Mouse (Mus musculus) spleen, postnatal 10 days (tissue): ENCODE results near the gene Btbd9.

ENCODE experiments used
- DNase-seq, 2 experiments: peaks; one replicate each; pipeline ENCODE4 v3.0.0; 2021 to 2022; ENCODE audit warnings: low spot score in 2 of 2

Gene Btbd9

GRCm38 (mm10) chr17:30454155-30454861 lies 122.0 kb downstream of the Btbd9 start:
- no peak for DNase-seq

GRCm38 (mm10) chr17:30453272-30453671 lies 123.0 kb downstream of the Btbd9 start:
- no peak for DNase-seq

GRCm38 (mm10) chr17:30452363-30452762 lies 123.9 kb downstream of the Btbd9 start:
- DNase-seq, result no peak

GRCm38 (mm10) chr17:30448562-30448961 lies 127.7 kb downstream of the Btbd9 start:
- DNase-seq, result no peak

DNA sequence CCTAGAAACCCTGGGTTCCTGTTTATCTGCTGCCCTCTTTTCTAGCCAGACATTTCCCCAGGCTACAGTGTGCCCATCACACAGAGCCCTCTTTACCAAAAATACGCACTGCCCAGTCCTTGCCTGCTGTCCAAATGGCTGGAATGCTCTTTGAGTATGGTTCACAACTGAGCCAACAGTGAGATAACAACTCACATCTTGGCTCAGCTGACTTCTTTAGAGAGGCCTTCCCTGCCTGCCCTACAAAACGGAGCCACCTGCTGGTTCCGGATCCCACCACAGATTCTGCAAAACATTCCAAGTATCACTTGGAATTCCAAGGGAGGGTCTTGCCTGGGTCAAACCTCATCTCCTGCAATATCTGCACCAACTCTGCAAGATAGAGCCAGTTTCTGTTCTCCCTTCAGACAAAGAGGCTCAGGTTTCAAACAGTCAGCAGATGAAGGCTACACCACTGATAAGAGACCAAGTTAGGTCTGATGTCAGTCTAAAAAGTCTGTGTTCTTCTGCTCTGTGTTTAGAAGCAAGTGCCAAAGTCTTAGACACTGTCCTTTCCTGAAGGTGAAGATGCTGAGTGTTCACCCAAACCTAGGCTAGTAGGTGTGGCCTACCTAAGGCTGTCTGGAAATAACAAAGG lies 130.4 kb downstream of the Btbd9 start:
- no peak for DNase-seq

GRCm38 (mm10) chr17:30439702-30440101 lies 136.6 kb downstream of the Btbd9 start:
- DNase-seq, result no peak

DNA sequence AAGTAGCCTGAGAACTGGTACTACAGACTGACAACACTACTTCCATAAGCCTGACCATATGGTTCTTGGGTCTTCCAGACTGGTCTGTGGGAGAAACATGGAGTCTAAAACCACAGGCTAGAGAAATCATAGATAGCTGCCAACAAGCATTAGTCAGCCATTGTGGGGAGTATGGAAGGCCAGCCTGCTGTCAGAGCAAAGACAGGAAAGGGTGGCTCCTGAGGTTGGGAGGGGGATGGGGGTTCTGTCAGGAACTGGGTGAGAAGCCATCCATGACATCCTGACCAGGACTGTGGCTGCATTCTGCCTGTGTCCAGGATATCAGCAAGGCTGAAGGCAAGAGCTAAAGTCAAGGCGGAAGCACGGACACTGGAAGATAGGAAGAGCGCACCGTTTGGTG lies 137.5 kb downstream of the Btbd9 start:
- DNase-seq, result no peak

DNA sequence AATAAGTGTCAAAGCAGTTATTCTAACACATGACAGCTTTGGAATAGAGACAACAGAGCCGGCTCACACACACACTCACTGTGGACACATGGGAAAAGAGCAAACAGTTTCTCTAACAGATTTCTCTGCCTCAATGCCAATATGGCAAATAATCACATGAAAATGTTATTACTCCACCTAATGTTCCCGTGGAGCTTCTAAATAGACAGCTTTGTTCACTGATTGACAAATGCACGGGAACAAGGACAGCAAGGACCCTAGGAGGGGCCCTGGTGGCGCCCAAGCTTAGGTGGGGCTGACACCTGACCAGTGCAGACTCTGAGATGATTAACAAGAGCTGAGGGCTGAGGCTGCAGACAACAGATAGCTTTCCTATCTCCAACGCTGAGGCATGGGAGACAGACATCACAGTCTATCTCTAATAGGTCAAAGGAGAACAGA lies 140.2 kb downstream of the Btbd9 start:
- DNase-seq, result no peak

DNA sequence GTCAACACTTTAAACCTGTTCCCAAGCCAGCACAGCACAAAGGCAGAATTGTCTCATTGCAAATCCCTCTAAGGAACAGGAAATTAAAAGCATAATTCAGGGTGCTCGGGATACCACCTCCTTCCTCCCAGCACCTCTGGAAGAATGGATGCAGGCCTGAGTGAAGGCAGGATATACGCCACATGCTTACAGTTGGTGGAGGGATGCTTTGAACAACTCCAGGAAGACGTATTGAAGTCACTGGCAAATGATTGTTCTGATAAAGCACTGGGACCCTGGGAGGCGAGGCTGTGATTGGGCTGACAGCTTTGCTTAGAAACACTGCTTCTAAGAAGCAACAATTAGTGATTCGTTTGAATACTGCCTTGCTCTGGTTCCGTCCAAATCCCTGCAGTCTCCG lies 140.8 kb downstream of the Btbd9 start:
- DNase-seq, result no peak

DNA sequence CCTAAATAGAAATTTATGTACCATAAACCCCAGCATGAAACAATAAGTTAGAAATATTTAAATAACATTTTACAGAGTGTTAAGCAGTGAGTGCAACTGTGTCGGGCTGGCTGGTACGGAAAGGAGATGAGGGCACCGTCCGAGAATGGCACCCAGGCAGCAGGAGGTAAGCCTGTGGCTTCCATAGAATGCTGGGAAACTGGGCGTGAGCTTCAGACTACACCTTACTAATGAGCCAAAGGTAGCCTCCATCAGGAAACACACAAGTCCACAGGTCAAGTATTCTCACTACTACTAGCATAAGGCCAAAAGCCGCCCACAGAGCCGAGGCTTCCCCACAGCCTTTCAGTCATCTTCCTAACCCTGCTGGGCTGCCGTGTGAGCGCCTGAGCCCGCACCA lies 144.2 kb downstream of the Btbd9 start:
- no peak for DNase-seq

- no peak for DNase-seq
Observed at GRCm38 (mm10) chr17:30430961-30431640, 145.2 kb downstream of the Btbd9 start.

DNA sequence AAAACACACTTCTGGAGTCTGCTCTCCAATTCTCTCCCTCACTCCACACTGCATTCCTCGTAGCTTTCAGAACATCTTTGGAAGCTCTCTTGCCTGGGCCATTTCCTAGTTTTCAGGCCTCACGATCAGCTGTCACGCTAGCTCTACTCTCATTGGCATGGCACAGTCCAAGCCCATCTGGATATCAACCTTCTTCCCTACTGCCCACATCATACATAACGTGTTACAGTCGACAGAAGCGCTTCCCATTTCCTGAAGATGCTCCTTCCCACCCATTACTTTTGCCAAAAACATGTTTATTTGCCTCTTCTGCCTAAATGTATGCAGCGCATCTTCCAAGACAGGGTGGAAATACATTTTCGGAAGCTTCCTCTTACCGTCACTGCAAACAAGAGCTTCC lies 147.6 kb downstream of the Btbd9 start:
- no peak for DNase-seq

GRCm38 (mm10) chr17:30423256-30423852 lies 152.9 kb downstream of the Btbd9 start:
- no peak for DNase-seq

DNA sequence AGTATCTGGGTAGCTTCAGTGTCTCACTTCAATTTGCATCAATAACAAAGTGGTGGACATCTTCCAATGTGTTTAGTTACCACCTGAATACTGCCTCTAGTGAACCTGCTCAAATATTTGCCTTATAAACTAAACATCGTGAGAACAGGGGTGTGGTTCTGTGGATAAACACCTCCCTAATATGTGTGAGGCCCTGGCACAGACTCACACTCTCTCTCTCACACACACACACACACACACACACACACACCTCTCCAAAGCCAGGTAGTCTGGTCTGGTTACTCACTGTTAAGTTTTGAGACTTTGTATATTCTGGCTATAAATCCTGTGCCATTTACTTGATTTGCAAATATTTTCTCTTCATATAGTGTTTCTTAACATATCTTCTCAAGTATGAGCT lies 154.0 kb downstream of the Btbd9 start:
- DNase-seq, result no peak

DNA sequence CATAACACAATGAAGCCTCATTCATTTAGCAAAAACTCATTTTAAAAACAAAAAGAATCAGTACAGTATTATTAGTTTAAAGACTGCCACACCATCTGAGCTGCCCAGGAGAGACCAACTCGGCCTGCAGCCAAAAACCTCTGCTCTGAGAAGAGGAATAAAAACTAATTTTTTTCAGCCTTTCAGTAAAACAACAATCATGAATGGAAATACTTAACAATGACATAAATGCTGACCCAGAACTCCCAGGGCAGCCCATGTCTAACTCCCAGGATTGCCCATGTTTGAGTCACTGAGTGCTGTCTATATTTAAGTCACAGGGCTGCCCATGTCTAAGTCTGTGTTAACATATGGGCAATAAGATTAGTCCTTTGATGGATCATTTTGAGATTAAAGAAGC lies 155.0 kb downstream of the Btbd9 start:
- no peak for DNase-seq

DNA sequence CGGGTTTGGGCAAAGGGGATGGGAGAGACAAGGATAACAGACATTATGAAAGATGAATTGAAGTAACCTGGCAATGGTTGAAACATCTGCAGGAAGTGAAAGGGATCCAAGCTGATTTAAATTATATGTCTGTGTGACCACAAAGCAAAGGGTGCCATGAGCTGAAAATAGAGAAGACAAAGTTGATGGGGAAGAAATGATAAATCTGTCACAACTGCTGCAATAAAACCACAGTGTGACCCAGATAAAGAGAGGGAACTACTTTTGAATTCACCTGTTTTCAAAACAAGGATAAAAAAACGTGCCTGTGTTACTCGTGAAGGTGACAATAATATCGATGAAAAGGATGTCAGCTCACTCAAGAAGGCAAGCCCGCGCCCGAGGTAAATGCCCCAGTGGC lies 156.8 kb downstream of the Btbd9 start:
- DNase-seq, result no peak

DNA sequence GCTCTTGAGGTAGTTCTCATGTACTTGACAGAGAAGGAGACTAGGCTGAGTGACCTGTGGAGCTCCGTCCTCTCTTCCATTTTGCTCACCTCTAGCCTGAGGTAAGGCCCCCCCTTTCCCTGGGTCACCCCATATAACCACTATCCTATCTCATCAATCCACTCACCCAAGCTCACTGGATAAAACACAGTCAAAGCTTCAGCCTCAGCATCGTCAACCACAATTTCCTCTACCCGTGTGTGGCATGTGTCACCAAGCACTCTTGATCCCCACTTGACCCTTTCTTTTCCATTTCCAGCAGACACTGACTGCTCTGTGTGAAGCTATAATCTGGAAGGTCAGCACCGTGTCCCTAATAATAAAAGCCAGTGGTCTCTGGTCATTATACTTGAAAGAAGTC lies 157.8 kb downstream of the Btbd9 start:
- no peak for DNase-seq

DNA sequence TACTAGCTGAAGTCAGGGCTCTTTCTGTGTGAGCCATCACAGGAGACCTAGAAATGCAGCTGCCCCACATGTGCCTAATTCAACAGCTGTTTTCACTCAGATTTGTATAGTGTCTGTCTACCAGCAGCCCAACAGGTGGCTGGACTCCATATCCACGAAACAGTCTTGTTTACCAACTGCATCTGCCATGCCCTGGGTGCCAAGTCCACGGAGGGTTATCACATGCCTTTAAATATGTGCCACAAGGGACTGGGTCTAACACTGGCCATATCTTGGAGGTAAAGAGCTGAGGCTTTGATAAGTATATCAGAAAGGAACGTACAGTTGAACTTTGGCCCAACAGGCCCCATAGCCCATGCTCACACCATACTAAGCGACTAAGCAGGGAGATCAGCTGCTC lies 159.2 kb downstream of the Btbd9 start:
- DNase-seq, result no peak

DNA sequence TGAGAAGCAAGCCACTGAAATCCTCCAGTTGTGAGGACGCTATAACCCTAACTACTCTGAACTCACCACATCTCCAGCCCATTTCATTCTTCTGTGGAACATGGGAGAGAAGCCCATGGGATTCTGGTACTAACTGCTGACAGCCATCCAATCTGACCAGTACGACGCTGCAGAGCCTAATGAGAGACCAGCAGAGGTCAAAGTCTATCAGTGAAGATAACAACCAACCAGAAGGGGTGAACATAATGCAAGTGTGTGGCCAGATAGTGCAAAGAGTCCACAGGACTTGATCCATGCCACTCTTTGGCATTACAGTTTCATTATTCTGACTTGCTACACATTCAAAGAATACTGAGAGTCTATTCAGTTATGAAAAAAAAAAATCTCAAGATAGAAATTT lies 160.6 kb downstream of the Btbd9 start:
- DNase-seq, result no peak

GRCm38 (mm10) chr17:30412991-30413390 lies 163.3 kb downstream of the Btbd9 start:
- no peak for DNase-seq

- DNase-seq, result no peak
Observed at GRCm38 (mm10) chr17:30406002-30406401, 170.3 kb downstream of the Btbd9 start.

GRCm38 (mm10) chr17:30402871-30403270 lies 173.4 kb downstream of the Btbd9 start:
- DNase-seq, result no peak

GRCm38 (mm10) chr17:30395261-30395660 lies 181.0 kb downstream of the Btbd9 start:
- no peak for DNase-seq
